Mouse (Mus musculus): ENCODE data around the gene Mertk.
"Not testable (repeated sequence)": the region's sequence is repeated elsewhere in the genome, so short reads cannot be mapped to it uniquely, and the experiment has no call there.

Gene Mertk

GRCm38 (mm10) chr2:128698693-128699181, at the start of gene Mertk:
Gene Mertk, plus strand, starts transcription at chr2:128698956.
- peak in 1 of 2 experiments; percentile 15 for DNase-seq

- DNase-seq, result no peak
Observed at GRCm38 (mm10) chr2:128680661-128681060, 18.1 kb upstream of the Mertk start.

GRCm38 (mm10) chr2:128686921-128687557, 11.7 kb upstream of the Mertk start, which contains the start of gene Anapc1:
Gene Anapc1, minus strand, starts transcription at chr2:128687391.
- DNase-seq, result peak; percentile 87

- no peak for DNase-seq
Observed at GRCm38 (mm10) chr2:128687558-128688120, 11.1 kb upstream of the Mertk start.

GRCm38 (mm10) chr2:128692336-128692735, 6.4 kb upstream of the Mertk start:
- DNase-seq, result no peak

- no peak for DNase-seq
Observed at GRCm38 (mm10) chr2:128692771-128693170, 6.0 kb upstream of the Mertk start.

- no peak for DNase-seq
Observed at GRCm38 (mm10) chr2:128693236-128693635, 5.5 kb upstream of the Mertk start.

- DNase-seq, result not testable (repeated sequence)
Observed at GRCm38 (mm10) chr2:128693828-128694227, 4.9 kb upstream of the Mertk start.

- DNase-seq, result no peak
Observed at GRCm38 (mm10) chr2:128694548-128694947, 4.2 kb upstream of the Mertk start.

GRCm38 (mm10) chr2:128696426-128696825, 2.3 kb upstream of the Mertk start:
- no peak for DNase-seq

GRCm38 (mm10) chr2:128697047-128697446, 1.7 kb upstream of the Mertk start:
- DNase-seq, result no peak

- DNase-seq, result no peak
Observed at GRCm38 (mm10) chr2:128697566-128697965, 1.2 kb upstream of the Mertk start.

GRCm38 (mm10) chr2:128698140-128698692, 540 bp upstream of the Mertk start:
- peak; percentile 45 to 48 for DNase-seq

GRCm38 (mm10) chr2:128699201-128699885, 587 bp downstream of the Mertk start:
- no peak for DNase-seq

- no peak for DNase-seq
Observed at GRCm38 (mm10) chr2:128704474-128704873, 5.7 kb downstream of the Mertk start.

GRCm38 (mm10) chr2:128709264-128709663, 10.5 kb downstream of the Mertk start:
- DNase-seq, result no peak

GRCm38 (mm10) chr2:128710609-128711008, 11.9 kb downstream of the Mertk start:
- DNase-seq, result no peak

- DNase-seq, result no peak
Observed at GRCm38 (mm10) chr2:128712940-128713339, 14.2 kb downstream of the Mertk start.

- no peak for DNase-seq
Observed at GRCm38 (mm10) chr2:128713548-128714003, 14.8 kb downstream of the Mertk start.

GRCm38 (mm10) chr2:128714724-128715241, 16.0 kb downstream of the Mertk start:
- DNase-seq, result no peak

- no peak for DNase-seq
Observed at GRCm38 (mm10) chr2:128715979-128716378, 17.2 kb downstream of the Mertk start.

- no peak for DNase-seq
Observed at GRCm38 (mm10) chr2:128719380-128719779, 20.6 kb downstream of the Mertk start.

- no peak for DNase-seq
Observed at GRCm38 (mm10) chr2:128722106-128722710, 23.5 kb downstream of the Mertk start.

Data from B cell, adult 2 months (primary cell).